Mouse (Mus musculus) MEL (cell line): ENCODE data around the gene Fancc. TPM values are rescaled to one million over a fixed set of nuclear protein-coding genes. Genes with fewer than 3 reads are reported as not detected.

Source experiments
- DNase-seq: peaks from one replicate; pipeline ENCODE4 v3.0.0; 2011; ENCODE audit warnings: low read depth, low spot score
- H3K27ac ChIP-seq: 2 replicates; pipeline ENCODE4 v1.5.1; 2012; ENCODE audit warnings: low read depth, mild to moderate bottlenecking, control low read depth, low read length, moderate library complexity; ENCODE audit not compliant: control insufficient read depth
- H3K27me3 ChIP-seq, 2 experiments: fragments of 150-350 bp in 1 of 2; sonication (generic) in 1 of 2; 2 replicates each; pipeline ENCODE4 v1.6.1; 2012; ENCODE audit warnings: low read length in 2 of 2, mild to moderate bottlenecking in 2 of 2, improper control_type of control experiment in 1 of 2, moderate library complexity in 1 of 2; ENCODE audit not compliant: insufficient read depth in 2 of 2, control insufficient read depth in 1 of 2
- H3K36me3 ChIP-seq, 2 experiments: 2 replicates each; pipeline ENCODE4 v1.6.1; 2012 to 2014; ENCODE audit warnings: low read length in 2 of 2, improper control_type of control experiment in 1 of 2, inconsistent platforms in 1 of 2, mild to moderate bottlenecking in 1 of 2; ENCODE audit not compliant: insufficient read depth in 2 of 2, control insufficient read depth in 1 of 2
- H3K4me1 ChIP-seq, 2 experiments: fragments of 150-350 bp in 1 of 2; sonication (generic) in 1 of 2; 2 replicates each; pipeline ENCODE4 v1.6.1; 2012; ENCODE audit warnings: low read length in 2 of 2, improper control_type of control experiment in 1 of 2, mild to moderate bottlenecking in 1 of 2; ENCODE audit not compliant: insufficient read depth in 2 of 2, control insufficient read depth in 1 of 2
- H3K4me3 ChIP-seq, 2 experiments: fragments of 150-350 bp in 1 of 2; sonication (generic) in 1 of 2; 2 replicates each; pipeline ENCODE4 v1.5.1; 2012; ENCODE audit warnings: low read depth in 2 of 2, low read length in 2 of 2, mild to moderate bottlenecking in 2 of 2, moderate library complexity in 2 of 2, control low read depth in 1 of 2, improper control_type of control experiment in 1 of 2; ENCODE audit not compliant: control insufficient read depth in 1 of 2, insufficient read depth in 1 of 2
- H3K79me2 ChIP-seq: 2 replicates; pipeline ENCODE4 v1.6.1; 2012; ENCODE audit warnings: mild to moderate bottlenecking, low read length, moderate library complexity; ENCODE audit not compliant: control insufficient read depth, poor library complexity, insufficient read depth
- H3K9ac ChIP-seq: 2 replicates; pipeline ENCODE4 v1.6.1; 2012; ENCODE audit warnings: low read depth, mild to moderate bottlenecking, control low read depth, low read length, moderate library complexity; ENCODE audit not compliant: control insufficient read depth, poor library complexity, severe bottlenecking
- H3K9me3 ChIP-seq: fragments of 150-350 bp; sonication (generic); replicated peaks from 2 replicates; pipeline ENCODE4 v1.6.1; 2012; ENCODE audit warnings: mild to moderate bottlenecking, low read length, improper control_type of control experiment, moderate library complexity; ENCODE audit not compliant: insufficient read depth
- CHD1 ChIP-seq: IDR thresholded peaks from 2 replicates; pipeline ENCODE4 v1.6.1; 2012; ENCODE audit warnings: low read depth, mild to moderate bottlenecking, inconsistent platforms, low read length, improper control_type of control experiment
- CHD2 ChIP-seq: IDR thresholded peaks from 2 replicates; pipeline ENCODE4 v1.6.1; 2011; ENCODE audit warnings: low read length, improper control_type of control experiment
- CTCF ChIP-seq, 3 experiments: IDR thresholded peaks in 2 of 3; conservative IDR thresholded peaks in 1 of 3; 2 replicates each; pipeline ENCODE4 v1.5.1; 2011 to 2012; ENCODE audit warnings: low read length in 3 of 3, low read depth in 2 of 3, mild to moderate bottlenecking in 2 of 3, improper control_type of control experiment in 1 of 3, inconsistent platforms in 1 of 3, mixed read lengths in 1 of 3, moderate library complexity in 1 of 3; ENCODE audit not compliant: control insufficient read depth in 1 of 3, insufficient read depth in 1 of 3, poor library complexity in 1 of 3, severe bottlenecking in 1 of 3
- E2F4 ChIP-seq: IDR thresholded peaks from 2 replicates; pipeline ENCODE4 v1.6.1; 2011; ENCODE audit warnings: low read depth, low read length, improper control_type of control experiment, borderline replicate concordance
- ELF1 ChIP-seq: IDR thresholded peaks from 2 replicates; pipeline ENCODE4 v1.6.1; 2014; ENCODE audit warnings: low read depth, mild to moderate bottlenecking, inconsistent platforms, low read length, improper control_type of control experiment, moderate library complexity
- EP300 ChIP-seq, 2 experiments: IDR thresholded peaks; 2 replicates each; pipeline ENCODE4 v1.6.1; 2011; ENCODE audit warnings: improper control_type of control experiment in 2 of 2, low read length in 2 of 2, low read depth in 1 of 2, mild to moderate bottlenecking in 1 of 2
- HCFC1 ChIP-seq: IDR thresholded peaks from 2 replicates; pipeline ENCODE4 v1.6.1; 2012; ENCODE audit warnings: low read depth, mild to moderate bottlenecking, inconsistent platforms, low read length, improper control_type of control experiment, moderate library complexity
- KAT2A ChIP-seq: conservative IDR thresholded peaks from 2 replicates; pipeline ENCODE4 v1.6.1; 2012; ENCODE audit warnings: low read depth, low read length, improper control_type of control experiment, inconsistent platforms
- MAX ChIP-seq: IDR thresholded peaks from 2 replicates; pipeline ENCODE4 v1.6.1; 2011; ENCODE audit warnings: low read length, improper control_type of control experiment
- MYB ChIP-seq: IDR thresholded peaks from 2 replicates; pipeline ENCODE4 v1.6.1; 2011; ENCODE audit warnings: mild to moderate bottlenecking, low read depth, low read length, improper control_type of control experiment
- NELFE ChIP-seq: IDR thresholded peaks from 2 replicates; pipeline ENCODE4 v1.6.1; 2011; ENCODE audit warnings: low read depth, low read length, improper control_type of control experiment
- RAD21 ChIP-seq: IDR thresholded peaks from 2 replicates; pipeline ENCODE4 v1.6.1; 2011; ENCODE audit warnings: mild to moderate bottlenecking, low read depth, low read length, improper control_type of control experiment
- SMC3 ChIP-seq: IDR thresholded peaks from 2 replicates; pipeline ENCODE4 v1.6.1; 2011; ENCODE audit warnings: low read depth, low read length, improper control_type of control experiment
- TAL1 ChIP-seq: IDR thresholded peaks from 2 replicates; pipeline ENCODE4 v1.6.1; 2012; ENCODE audit warnings: mild to moderate bottlenecking, inconsistent platforms, low read length, moderate library complexity, mixed read lengths
- TBP ChIP-seq: IDR thresholded peaks from 2 replicates; pipeline ENCODE4 v1.8.0; 2011; ENCODE audit warnings: low read depth, low read length, improper control_type of control experiment
- USF1 ChIP-seq: IDR thresholded peaks from 2 replicates; pipeline ENCODE4 v1.6.1; 2014; ENCODE audit warnings: low read depth, mild to moderate bottlenecking, inconsistent platforms, low read length, improper control_type of control experiment, moderate library complexity
- ZC3H11A ChIP-seq: IDR thresholded peaks from 2 replicates; pipeline ENCODE4 v1.6.1; 2012; ENCODE audit warnings: low read depth, mild to moderate bottlenecking, inconsistent platforms, low read length, improper control_type of control experiment
- ZKSCAN1 ChIP-seq: IDR thresholded peaks from 2 replicates; pipeline ENCODE4 v1.6.1; 2012; ENCODE audit warnings: low read depth, mild to moderate bottlenecking, inconsistent platforms, low read length, improper control_type of control experiment, moderate library complexity
- polyA plus RNA-seq, 2 experiments: library from polyadenylated mRNA; stranded (reverse) in 1 of 2; unstranded in 1 of 2; fragments of >175 nt in 1 of 2; fragments of >200 nt in 1 of 2; gene quantifications; 2 replicates each; pipeline versions ENCODE4 v1.2.1 to v1.2.4; 2012; ENCODE audit warnings: low replicate concordance in 2 of 2, low read depth in 1 of 2; ENCODE audit not compliant: insufficient read length in 2 of 2, insufficient read depth in 1 of 2, missing spikeins in 1 of 2
- total RNA-seq: library from RNA; depleted of rRNA; stranded (reverse); fragments of 300-350 nt; gene quantifications from 2 replicates; pipeline ENCODE4 v1.2.3, GENCODE M21; 2012

Fancc gene
- total and polyA plus RNA-seq, 3 experiments: 4.0 to 5.5 TPM; not detected in 1

DNA sequence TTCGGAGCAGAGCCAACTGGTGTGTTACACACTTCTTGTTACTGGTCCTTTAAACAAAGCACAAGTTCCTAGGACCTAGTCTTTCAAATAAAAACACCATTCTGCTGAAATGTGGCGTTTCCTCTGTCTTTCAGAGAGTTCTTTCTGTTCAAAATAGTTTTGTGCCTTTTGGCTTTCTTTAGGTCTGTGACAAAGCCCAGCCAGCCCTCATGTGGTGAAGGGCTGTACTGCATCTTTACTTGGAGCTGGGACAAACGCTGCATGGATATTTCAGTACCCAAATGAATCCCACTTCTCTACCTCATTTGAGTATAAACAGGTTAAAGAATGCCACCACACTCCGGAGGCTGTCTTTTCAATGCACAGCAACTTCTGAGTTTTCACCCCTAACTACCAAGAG lies 165.7 kb downstream of the Fancc start:
- DNase-seq: peak; percentile 69
- H3K9ac ChIP-seq: no peak overlapping the region
- H3K27ac ChIP-seq: no peak overlapping the region

DNA sequence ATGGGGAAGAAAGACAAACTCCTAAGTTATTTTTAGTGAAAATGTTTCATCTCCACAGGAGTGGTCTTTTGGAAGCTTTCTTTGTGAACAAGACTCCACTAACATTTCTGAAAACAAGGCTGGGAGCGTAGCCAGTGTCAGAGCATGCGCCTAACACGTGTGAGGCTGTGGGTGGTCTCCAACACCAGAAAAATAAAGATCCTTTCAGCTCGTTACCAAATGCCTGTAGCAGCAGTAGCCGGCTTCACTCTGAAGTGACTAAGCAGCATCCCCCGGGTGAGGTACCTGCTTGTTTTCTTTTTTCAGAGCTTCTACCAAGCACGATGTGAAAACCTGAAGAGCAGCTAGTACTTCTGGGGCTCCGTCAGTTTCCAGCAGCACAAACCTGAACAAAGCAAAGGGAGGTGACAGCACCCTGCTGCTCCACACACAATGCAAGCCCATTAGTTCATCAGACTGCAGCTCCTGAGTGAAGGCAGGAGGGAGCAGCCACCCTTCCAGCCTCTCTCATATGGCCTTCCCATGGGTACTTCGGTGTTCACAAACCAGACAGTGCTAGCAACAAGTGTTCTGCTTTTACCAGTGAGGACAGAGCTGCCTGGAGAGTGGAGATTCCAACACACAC lies 166.7 kb downstream of the Fancc start:
- Histone ChIP-seq H3K4me1 (peaks cover under 1 to 7% of the 10 kb centered on the region in 2 experiments), H3K36me3 (peaks cover 0 to 5% of the 10 kb centered on the region in 2 experiments; a peak in 2 of 4 replicates), H3K79me2 (no peaks in the 10 kb centered on the region), H3K9ac (no peak overlapping the region), H3K27me3 (no peaks in the 10 kb centered on the region)
- DNase-seq: no peak
- no peak for TF ChIP-seq E2F4
- no peak for TF ChIP-seq KAT2A
- no peak for TF ChIP-seq CHD2
- no peak for TF ChIP-seq ZKSCAN1
- no peak for TF ChIP-seq HCFC1
- TF ChIP-seq USF1: no peak
- no peak for TF ChIP-seq EP300 (IDR thresholded peaks at IDR 0.05; ENCODE audit: low read depth in 1 of 2, low read length in 2 of 2)
- no peak for TF ChIP-seq TBP
- TF ChIP-seq MYB: no peak
- TF ChIP-seq TAL1: no peak
- TF ChIP-seq MAX: no peak
- TF ChIP-seq ELF1: no peak
- TF ChIP-seq CHD1: no peak
- TF ChIP-seq, all 39 proteins: peak for 0
- Histone ChIP-seq H3K27ac (no peak overlapping the region), H3K9me3 (no peaks in the 10 kb centered on the region), H3K4me3 (no peak overlapping the region)

More for the DNA sequence above, 165.7 kb downstream of the Fancc start:
- peak; percentile 82 for TF ChIP-seq RAD21
- peak; percentile 69 to 85 (median 71) for TF ChIP-seq CTCF (IDR thresholded peaks at IDR 0.05 in 2 of 3, conservative IDR thresholded peaks at IDR 0.05 in 1 of 3; ENCODE audit: control insufficient read depth in 1 of 3, insufficient read depth in 1 of 3, low read depth in 2 of 3, low read length in 3 of 3, poor library complexity in 1 of 3, severe bottlenecking in 1 of 3)
- TF ChIP-seq NELFE: no peak
- TF ChIP-seq ZC3H11A: peak; percentile 84
- TF ChIP-seq SMC3: peak; percentile 95
- H3K4me3 ChIP-seq: no peak overlapping the region
- no peaks in the 10 kb centered on the region for H3K9me3 ChIP-seq
- H3K27me3 ChIP-seq: no peaks in the 10 kb centered on the region
- H3K36me3 ChIP-seq: no peaks in the 10 kb centered on the region
- H3K4me1 ChIP-seq: no peaks in the 10 kb centered on the region
- no peaks in the 10 kb centered on the region for H3K79me2 ChIP-seq
